In the genomic region with DNA sequence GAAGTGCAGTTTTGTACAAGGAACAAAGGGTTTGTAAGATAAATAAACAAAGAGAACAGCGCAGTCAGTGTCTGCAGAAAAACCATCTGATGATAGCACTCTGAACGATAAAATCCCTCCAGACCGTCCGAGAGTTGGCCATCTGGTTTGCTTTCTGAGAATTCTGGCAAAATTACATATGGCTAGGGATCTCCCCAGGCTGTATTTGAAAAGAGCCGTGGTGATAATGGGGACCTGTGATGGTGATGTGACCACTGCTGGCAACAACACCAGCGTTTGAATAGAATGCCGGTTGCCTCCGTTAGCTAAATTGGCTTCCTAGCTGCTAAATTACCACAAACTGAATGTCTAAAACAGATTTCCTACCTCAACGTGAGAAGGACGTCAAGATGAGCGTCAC, we compare ENCODE assay signal across 17 mouse cellular contexts.
A peak's percentile ranks its signal among the peaks of the same experiment; 100 is the strongest.
DNase-seq lines count a peak whose midpoint lies in the region; ATAC-seq and TF ChIP-seq lines count a peak whose summit lies in the region.
"Had no signal": no experiment of that assay in that cellular context is flagged by ENCODE, and none has a peak within 500 bp of the region (broad histone marks: within the 10 kb centered on the region; RNA-seq: fewer than 3 reads in every experiment).

No protein-coding gene starts in this region.

- no peak for ATAC-seq in midbrain, embryonic 14.5 days (ENCODE audit: low FRiP score, low TSS enrichment)
- no peak for ATAC-seq in midbrain, embryonic 13.5 days
- peak; percentile 60 for ATAC-seq in forebrain, postnatal 0 days

- H3K9ac ChIP-seq in midbrain, embryonic 14.5 days (replicated peaks; ENCODE audit: low read length) = no peak overlapping the region
- H3K9ac ChIP-seq in midbrain, embryonic 13.5 days (replicated peaks) = no peak overlapping the region
- H3K9ac ChIP-seq in forebrain, postnatal 0 days = no peak overlapping the region
- H3K9ac ChIP-seq: embryonic facial prominence, embryonic 12.5 days; liver, embryonic 14.5 days; stomach, embryonic 15.5 days had no signal

- H3K36me3 ChIP-seq in midbrain, embryonic 14.5 days (ENCODE audit: control insufficient read depth, insufficient read depth, low read length) = no peaks in the 10 kb centered on the region
- no peaks in the 10 kb centered on the region for H3K36me3 ChIP-seq in midbrain, embryonic 13.5 days
- H3K36me3 ChIP-seq in forebrain, postnatal 0 days (ENCODE audit: insufficient read depth) = no peaks in the 10 kb centered on the region
- H3K36me3 ChIP-seq: embryonic facial prominence, embryonic 12.5 days; heart, embryonic 10.5 days; stomach, embryonic 15.5 days had no signal

- no peak overlapping the region for H3K27ac ChIP-seq in midbrain, embryonic 14.5 days (replicated peaks; ENCODE audit: low read depth, low read length)
- no peak overlapping the region for H3K27ac ChIP-seq in midbrain, embryonic 13.5 days
- 0 out of 2 replicates have a peak overlapping the region, but pooled peaks have one; percentile 5 for H3K27ac ChIP-seq in forebrain, postnatal 0 days (ENCODE audit: low read depth, low read length)
- no peak overlapping the region for H3K27ac ChIP-seq in layer of hippocampus, adult 2 months
- H3K27ac ChIP-seq: embryonic facial prominence, embryonic 12.5 days; heart, embryonic 10.5 days; liver, embryonic 14.5 days; stomach, embryonic 15.5 days had no signal

- no peak overlapping the region for H3K4me3 ChIP-seq in midbrain, embryonic 14.5 days (replicated peaks; ENCODE audit: low read depth, low read length)
- H3K4me3 ChIP-seq in midbrain, embryonic 13.5 days (replicated peaks) = no peak overlapping the region
- no peak overlapping the region for H3K4me3 ChIP-seq in forebrain, postnatal 0 days (ENCODE audit: low read depth, low read length)
- no peak overlapping the region; the same call in 1 of the 2 replicates for H3K4me3 ChIP-seq in layer of hippocampus, adult 2 months
- H3K4me3 ChIP-seq: embryonic facial prominence, embryonic 12.5 days; heart, embryonic 10.5 days; stomach, embryonic 15.5 days had no signal

- DNase-seq in heart, adult 11 months = peak; percentile 85
- no peak for DNase-seq in heart, adult 8-10 months (ENCODE audit: low spot score)
- peak; percentile 14 for DNase-seq in midbrain, embryonic 14.5 days
- peak; percentile 77 for DNase-seq in cerebellum, adult 9-10 months
- peak; percentile 56 for DNase-seq in forebrain, postnatal 0 days
- no peak for DNase-seq in layer of hippocampus, adult 2 months (ENCODE audit: low spot score in 2 of 2)
- no peak for DNase-seq in urinary bladder, adult 2 months (ENCODE audit: low spot score)
- DNase-seq: adrenal gland, adult 2 months; gastrocnemius, postnatal 14 days; heart, postnatal 14 days; kidney, adult 8-10 months; layer of hippocampus, postnatal 36 days had no signal

- no peak overlapping the region for H3K4me2 ChIP-seq in midbrain, embryonic 14.5 days (ENCODE audit: low read length)
- no peak overlapping the region for H3K4me2 ChIP-seq in midbrain, embryonic 13.5 days (replicated peaks)
- no peak overlapping the region for H3K4me2 ChIP-seq in forebrain, postnatal 0 days (ENCODE audit: low read depth)
- H3K4me2 ChIP-seq: embryonic facial prominence, embryonic 12.5 days; stomach, embryonic 15.5 days had no signal

- WGBS in midbrain, embryonic 14.5 days = 77% methylated on average over 11 of the region's 11 CpGs
- 61% methylated on average over 11 of the region's 11 CpGs for WGBS in midbrain, embryonic 13.5 days
- 28% methylated on average over 11 of the region's 11 CpGs for WGBS in forebrain, postnatal 0 days

- no peaks in the 10 kb centered on the region for H3K9me3 ChIP-seq in midbrain, embryonic 14.5 days (ENCODE audit: control insufficient read depth, low read length)
- no peaks in the 10 kb centered on the region for H3K9me3 ChIP-seq in midbrain, embryonic 13.5 days
- H3K9me3 ChIP-seq in forebrain, postnatal 0 days (ENCODE audit: low read length) = no peaks in the 10 kb centered on the region
- H3K9me3 ChIP-seq: embryonic facial prominence, embryonic 12.5 days; heart, embryonic 10.5 days; stomach, embryonic 15.5 days had no signal

- H3K4me1 ChIP-seq in midbrain, embryonic 14.5 days (ENCODE audit: control insufficient read depth, insufficient read depth, low read length) = no peaks in the 10 kb centered on the region
- H3K4me1 ChIP-seq in midbrain, embryonic 13.5 days (replicated peaks) = no peaks in the 10 kb centered on the region
- no peaks in the 10 kb centered on the region for H3K4me1 ChIP-seq in forebrain, postnatal 0 days (ENCODE audit: insufficient read depth)

- no peak for TF ChIP-seq CTCF in forebrain, postnatal 0 days (IDR thresholded peaks at IDR 0.05; ENCODE audit: low read depth)
- TF ChIP-seq CTCF in layer of hippocampus, adult 2 months (conservative IDR thresholded peaks at IDR 0.05) = no peak

- H3K27me3 ChIP-seq in midbrain, embryonic 14.5 days (ENCODE audit: control insufficient read depth, insufficient read depth, low read length) = no peaks in the 10 kb centered on the region
- no peaks in the 10 kb centered on the region for H3K27me3 ChIP-seq in midbrain, embryonic 13.5 days
- no peaks in the 10 kb centered on the region for H3K27me3 ChIP-seq in forebrain, postnatal 0 days (ENCODE audit: insufficient read depth, low read length)
- H3K27me3 ChIP-seq: embryonic facial prominence, embryonic 12.5 days; stomach, embryonic 15.5 days had no signal

Comparison
In these comparisons a context has a peak if more than half of its experiments do, and no peak if none do; other contexts are left out.
1. DNase-seq: peak in heart, adult 11 months (single experiment), midbrain, embryonic 14.5 days (single experiment), cerebellum, adult 9-10 months (single experiment) and forebrain, postnatal 0 days (single experiment); none in heart, adult 8-10 months (single experiment), layer of hippocampus, adult 2 months (0 of 2) and urinary bladder, adult 2 months (single experiment).